Mouse (Mus musculus) ovary, postnatal 14 days (tissue): ENCODE measurements around the gene Tgfb2.

Source experiments
- DNase-seq: peaks from one replicate; pipeline ENCODE4 v3.0.0; 2022; ENCODE audit warnings: low spot score

Gene Tgfb2

DNA sequence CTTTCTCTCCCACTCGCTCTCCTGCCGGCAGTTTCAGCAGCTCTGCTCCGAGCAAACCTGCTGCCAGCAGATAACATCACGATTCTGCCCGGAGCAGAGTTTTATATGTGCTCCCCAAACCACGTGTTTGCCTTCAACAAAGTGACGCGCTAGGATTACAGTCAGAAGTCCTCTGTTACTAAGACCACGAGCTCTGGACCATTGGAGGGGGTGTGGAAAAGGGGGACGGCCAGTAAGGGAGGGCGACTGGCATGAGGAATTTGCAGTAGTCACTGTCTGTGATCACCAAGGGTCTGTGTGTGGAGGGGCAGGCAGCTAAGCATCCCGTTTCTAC lies at the start of gene Tgfb2:
Gene Tgfb2, minus strand, starts transcription at position 75 of the 334 bp plus-strand sequence.
- DNase-seq = no peak

DNA sequence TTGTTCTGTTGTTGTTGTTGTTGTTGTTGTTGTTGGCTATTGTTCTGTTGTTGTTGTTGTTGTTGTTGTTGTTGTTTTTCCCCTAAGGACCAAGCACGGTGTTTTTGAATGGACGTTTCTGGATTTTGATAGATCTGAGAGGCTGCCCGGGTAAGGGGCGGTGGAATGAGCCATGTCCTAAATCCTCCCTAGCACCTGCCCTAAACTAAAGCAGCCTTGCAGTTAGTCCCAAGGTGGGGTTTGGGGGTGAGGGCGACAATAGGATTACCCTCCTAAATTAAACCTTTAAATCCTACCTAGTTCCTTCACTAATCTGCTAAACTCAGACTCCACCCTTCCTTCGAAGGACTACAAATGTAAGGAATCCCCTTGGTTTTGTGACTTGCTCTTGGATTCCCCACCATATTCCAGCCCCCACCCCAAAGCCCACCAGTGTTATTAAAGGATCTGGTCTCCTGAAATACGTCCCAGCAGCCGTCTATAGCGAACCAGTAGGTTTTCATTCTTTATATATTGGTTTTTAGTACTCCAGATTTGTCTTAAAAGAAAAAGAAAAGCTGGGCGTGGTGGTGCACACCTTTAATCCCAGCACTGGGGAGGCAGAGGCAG lies 44.0 kb upstream of the Tgfb2 start:
- no peak for DNase-seq

DNA sequence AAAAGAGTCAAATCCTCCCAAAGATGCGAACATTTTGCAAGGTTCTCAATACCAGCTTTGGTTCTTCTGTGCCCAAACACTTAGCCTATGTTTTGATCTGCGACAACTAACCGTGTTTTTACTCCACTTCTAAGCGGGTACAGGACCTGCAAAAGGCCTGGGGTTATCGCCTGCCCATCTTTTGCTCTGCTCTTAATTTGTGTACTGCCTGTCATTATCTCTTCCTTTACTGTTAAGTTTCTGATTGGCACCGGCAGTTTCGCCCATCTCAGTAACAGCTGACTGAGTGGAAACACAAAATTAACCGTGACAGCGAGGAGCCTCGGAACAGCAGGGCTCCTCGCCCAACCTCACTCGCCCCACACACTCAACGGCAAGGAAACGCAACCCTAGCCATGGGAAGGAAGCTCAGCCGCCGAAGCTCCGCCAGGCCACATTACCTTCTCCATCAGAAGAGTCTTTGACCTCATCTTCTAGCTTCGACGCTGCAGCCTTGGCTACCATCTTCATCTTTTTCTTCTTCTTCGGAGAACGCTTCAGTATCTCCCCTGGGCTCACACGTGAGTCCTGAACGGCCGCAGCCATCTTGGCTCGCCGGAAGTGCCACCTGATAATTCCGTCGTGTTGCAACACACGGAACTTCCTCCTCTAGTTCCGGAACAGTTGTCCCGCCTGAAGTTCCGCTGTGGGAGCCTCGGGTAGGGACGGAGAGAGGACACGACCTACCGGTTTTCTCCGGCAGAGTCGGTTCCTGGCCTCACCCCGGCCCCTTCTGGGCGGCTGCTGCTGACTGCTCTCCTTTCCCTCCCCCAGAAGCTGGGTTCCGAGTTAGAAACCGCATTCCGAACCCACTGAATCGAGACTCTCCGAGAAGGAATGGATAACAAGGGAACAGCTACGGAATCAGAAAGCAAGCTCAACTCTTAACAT lies 43.2 kb upstream of the Tgfb2 start, which contains the start of gene Rrp15:
Gene Rrp15, minus strand, starts transcription at position 635 of the 930 bp plus-strand sequence.
- DNase-seq = peak; percentile 86

DNA sequence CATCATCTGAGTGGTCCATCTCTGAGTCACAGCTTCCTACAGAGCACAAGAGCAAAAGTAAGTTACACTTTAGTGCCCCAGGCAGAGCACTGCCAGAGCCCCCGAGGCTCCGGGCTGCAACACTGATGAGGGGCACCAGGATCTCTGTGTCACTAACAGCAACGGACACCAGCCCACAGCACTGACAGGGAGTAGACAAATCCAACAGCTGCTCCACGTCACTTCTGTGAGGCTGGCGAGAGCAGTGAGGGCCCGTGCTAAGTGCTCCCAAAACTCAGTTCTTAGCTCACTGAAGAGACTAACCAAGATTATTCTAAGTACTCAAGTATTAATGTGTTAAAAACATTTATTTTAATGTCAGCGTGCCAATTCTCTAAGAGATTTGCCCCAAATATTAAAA lies 34.0 kb upstream of the Tgfb2 start:
- DNase-seq = no peak

DNA sequence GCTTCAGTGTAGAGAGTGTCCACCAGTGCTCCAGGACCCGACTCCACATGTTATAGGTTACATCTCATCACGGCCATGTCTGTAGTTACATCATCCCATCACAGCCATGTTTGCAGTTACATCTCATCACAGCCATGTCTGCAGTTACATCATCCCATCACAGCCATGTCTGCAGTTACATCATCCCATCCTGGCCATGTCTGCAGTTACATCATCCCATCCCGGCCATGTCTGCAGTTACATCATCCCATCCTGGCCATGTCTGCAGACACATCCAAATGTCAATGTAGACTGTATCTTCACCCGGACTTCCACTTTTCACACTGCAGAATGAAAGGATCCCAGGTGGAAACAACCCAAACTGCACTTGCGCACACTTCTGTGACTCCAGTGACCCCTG lies 29.7 kb upstream of the Tgfb2 start:
- no peak for DNase-seq

DNA sequence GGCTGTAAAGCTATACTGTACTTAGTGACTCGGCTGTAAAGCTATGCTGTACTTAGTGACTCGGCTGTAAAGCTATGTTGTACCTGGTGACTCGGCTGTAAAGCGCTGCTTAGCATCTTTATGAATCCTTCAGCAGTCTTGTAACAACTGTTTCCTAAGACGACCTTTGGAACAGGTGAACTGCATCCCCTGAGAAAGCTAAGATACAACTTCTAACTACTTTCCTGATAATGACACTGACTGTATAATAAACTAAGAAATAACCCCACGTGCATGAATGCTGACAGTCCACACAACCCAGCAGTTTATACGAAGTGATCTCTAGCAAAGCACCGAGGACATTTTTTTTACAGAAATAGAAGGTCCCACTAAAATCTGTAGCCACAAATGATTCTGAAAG lies 27.3 kb upstream of the Tgfb2 start:
- no peak for DNase-seq

DNA sequence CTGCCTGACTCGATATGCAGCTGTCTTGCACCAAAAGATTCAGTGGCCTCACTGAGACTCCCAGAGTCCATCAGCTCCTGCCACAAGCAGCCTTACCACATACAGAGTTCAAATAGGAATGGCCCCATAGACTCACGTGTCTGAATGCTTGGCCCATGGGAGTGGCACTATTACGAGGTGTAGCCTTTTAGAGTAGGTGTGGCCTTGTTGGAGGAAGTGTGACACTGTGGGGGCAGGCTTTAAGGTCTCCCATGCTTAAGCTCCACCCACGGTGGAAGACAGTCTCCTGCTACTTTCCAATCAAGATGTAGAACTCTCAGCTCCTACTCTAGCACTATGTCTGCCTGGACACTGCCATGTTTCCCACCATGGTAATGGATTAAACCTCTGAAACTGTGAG lies 23.0 kb upstream of the Tgfb2 start:
- no peak for DNase-seq

DNA sequence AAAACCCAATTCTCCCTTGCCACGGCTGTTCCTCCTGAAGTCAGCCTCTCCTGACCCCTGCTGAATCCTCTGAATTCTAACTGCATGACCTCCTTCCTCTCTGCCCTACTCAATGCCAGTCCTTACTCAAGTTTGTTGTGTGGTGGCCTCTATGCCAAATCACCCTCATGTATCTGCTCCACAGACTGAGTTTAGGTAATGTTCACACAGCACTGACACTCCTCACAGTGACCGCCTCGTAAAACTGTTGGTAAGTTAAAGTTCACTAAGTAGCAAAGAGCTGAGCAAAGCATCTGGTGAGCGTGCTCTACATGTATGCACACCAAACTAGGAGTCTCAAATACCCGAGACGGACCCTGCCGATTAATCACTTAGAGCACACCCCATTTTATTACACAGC lies 20.3 kb upstream of the Tgfb2 start:
- no peak for DNase-seq

DNA sequence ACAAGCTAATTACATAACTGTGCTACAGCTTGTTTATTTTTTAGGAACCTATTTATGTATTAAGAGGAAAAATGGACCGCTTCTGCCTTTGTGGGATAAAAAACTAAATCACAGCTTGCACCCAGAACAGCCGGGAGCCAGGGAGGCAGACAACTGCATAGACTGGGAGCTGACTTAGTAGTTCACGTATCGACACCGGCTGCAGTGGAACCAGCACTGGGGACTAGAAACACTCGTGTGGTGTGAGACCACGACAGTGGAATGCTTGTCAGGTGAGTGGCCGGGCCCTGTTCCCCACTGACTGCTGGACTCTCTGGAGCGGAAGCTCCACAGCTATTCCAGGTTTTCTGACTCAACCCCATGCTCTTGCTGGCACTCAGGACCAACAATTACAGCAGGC lies 16.5 kb upstream of the Tgfb2 start:
- DNase-seq = no peak

DNA sequence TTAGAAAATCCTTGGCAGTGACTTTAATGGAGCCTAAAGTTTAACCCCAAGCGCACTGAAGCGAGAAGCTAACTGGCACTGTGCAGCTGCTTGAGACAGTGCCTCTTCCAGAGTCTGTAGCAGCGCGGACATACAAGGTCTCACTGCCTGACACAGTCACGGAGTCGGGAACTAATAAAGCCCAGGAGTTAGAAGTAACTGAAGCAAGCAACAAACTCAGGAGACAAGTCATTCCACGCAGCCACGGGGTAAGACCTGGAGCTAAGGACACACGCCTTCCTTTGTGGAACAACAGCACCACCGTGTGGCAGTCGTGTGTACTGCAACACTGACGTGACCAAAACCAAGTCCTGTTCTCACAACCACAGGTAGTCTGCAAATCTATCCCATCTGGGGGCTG lies 16.1 kb upstream of the Tgfb2 start:
- DNase-seq = peak; percentile 84

DNA sequence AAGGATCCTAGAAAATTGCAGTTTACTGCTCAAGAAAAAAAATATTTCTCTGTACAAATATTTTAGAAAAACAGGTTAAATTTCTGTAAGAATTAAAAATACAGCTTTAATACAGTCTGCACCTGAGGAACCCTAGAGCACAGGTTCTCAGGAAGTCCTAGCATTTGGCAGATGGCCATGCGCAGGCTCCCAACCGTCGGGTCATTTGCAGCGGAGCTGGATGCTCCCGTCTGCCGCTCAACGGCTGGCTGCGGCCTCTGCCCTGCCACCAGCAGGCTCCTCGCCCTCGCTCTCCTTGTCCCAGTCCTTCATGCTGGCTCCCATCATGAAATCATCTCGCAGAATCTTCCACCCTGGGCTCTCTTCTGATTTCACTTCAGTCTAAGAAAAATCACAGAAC lies 15.4 kb upstream of the Tgfb2 start:
- DNase-seq = no peak

DNA sequence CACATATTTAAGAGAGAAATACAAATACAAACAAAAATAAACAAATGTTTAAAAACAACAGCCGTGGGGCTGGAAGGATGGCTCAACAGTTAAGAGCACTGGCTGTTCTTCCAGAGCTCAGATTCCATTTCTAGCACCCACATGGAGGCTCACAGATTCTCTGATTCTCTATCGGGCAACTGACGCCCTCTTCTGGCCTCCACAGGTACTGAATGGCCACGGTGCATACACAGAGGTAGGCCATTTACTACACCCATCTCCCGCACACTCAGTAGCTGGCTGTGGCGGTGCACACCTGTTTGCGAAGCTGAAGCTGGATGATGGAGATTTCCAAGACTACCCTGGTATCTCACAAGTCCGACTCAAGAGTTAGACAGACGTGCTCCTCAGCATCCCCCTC lies 13.9 kb upstream of the Tgfb2 start:
- no peak for DNase-seq

DNA sequence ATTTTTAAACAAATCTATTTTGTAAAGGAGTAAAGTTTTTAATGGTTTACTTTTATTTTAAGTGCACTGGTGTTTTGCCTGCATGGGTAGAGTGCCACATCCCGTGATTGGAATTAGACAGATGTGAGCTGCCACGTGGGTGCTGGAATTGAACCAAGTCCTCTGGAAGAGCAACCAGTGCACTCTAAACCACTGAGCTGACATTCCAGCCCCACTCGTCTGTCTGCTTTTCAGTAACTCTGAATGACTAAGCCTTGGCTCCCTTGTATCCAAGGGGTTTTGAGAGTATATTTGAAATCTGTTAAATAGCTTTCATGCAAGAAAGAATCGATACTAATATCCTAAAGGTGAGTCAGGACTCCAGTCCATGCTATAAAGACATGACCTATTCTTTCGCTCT lies 13.1 kb upstream of the Tgfb2 start:
- no peak for DNase-seq

DNA sequence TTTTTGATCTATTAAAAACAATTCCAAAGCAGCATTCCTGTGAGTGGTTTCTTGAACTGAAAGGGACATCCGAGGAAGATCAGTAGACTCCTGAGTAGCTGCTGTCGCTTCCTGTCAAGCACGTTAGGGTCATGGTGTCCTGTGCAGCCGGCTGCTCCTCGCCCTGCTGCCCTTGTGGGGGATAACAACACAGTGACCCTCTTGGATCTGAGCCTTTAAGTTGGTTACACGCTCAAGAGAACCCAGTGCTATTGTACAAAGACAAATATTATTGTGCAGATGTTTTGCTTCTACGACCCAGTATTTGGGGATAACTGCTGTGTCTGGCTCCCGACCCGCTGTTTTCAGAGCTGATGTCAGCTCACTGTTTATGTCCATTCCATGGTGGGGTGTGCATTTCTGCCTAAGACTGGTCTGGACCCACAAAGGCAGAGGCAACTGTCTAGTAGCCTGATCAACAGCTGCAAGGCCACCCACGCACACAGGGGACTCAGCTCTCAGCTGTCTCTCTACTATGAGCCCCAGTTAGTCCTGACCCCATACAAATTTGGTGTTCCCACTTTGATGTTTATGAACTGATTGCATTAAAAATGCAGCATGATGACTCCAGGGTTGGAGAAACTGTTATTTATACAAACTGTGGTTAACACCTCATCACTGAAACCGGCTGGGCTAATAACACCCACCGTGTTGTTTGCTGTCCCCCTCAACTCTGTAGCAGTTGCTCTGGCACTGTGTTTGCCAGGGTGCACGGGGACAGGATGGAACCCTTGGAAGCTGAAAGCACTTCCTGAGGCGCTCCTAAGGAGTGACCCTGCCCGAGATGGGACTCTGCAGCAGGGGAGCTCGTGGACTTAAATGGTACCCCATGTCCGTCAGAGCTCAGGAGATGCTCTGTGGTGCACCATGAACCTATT lies 9.4 kb upstream of the Tgfb2 start:
- no peak for DNase-seq

DNA sequence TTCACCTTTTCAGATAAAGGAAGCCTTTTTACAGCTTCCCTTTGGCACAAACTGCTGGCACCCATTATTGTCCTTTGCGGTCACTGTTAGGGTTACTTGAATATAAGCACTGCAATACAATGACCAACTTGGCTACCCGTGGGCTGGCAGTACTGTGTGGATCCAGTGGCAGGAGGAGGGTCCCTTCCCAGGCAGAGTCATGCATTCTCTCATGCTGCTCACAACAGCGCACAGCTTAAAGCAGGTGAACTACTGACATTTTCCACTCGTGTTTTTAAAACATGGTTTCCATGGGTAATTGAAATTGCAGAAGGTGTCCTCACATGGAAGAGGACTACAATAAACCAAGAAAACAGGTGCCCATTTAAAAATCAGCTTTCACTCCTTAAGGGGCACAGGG lies 8.4 kb upstream of the Tgfb2 start:
- DNase-seq = no peak

DNA sequence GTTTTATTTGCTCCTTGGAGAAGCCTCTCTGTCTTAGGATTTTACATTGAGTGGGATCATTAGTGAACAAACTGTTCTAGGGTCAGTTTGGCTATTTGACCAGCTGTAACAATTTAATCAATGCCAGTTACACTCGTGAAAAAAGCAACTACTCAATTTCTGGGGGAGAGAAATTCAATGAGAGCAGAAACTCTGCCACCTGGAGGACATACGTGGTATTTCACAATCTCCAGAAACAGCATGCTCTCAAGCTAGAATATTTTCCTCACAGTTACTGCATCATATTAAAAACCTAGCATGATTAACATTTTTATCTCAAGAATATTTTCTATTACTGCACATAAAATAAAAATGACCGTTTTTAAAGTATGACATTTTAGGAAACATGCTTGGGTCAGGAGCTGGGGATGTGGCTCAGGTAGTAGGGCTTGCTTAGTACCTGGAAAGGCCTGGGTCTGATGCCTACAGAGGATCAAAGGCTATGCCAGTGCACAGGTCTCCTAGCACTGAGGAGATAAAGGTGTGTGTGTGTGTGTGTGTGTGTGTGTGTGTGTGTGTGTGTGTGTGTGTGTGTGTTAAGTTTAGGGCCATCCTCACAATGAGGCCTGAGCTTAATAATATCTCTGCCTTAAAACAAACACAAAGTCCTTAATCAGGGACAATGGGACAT lies 7.1 kb upstream of the Tgfb2 start:
- peak; percentile 36 for DNase-seq

DNA sequence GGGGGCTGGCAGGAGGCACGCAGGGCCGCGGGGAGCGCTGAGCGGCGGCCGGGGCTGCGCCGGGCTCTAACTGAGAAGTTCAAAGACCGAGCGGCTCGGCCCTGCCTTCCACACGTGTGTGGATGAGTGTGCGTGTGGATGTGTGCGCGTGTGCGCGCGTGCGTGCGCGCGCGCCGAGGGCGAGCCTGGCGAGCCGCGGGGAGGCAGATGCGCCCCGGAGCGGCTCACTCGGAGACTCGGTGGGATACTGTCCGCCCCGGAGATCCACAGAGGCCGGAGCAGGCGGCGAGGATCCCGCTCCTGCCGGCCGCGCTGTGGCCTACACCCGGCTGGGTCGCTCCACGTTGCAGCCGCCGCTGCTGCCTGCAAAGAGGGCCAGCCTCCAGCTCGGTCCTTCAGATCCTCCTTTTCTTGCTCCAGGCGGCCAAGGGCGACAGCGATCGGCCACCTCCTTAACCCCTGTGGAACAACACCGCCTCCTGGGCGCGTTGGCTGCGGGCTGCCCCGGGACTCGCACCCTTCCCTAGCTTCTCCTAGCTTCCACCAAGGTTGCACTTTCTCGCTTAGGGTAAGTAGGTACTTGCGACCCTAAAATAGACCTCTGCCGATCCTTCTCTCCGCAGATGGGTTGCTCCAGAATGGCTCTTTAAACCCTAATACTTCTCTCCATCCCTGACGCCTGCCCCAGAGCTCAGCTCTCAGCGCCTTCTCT lies 430 bp downstream of the Tgfb2 start:
- peak; percentile 49 for DNase-seq

DNA sequence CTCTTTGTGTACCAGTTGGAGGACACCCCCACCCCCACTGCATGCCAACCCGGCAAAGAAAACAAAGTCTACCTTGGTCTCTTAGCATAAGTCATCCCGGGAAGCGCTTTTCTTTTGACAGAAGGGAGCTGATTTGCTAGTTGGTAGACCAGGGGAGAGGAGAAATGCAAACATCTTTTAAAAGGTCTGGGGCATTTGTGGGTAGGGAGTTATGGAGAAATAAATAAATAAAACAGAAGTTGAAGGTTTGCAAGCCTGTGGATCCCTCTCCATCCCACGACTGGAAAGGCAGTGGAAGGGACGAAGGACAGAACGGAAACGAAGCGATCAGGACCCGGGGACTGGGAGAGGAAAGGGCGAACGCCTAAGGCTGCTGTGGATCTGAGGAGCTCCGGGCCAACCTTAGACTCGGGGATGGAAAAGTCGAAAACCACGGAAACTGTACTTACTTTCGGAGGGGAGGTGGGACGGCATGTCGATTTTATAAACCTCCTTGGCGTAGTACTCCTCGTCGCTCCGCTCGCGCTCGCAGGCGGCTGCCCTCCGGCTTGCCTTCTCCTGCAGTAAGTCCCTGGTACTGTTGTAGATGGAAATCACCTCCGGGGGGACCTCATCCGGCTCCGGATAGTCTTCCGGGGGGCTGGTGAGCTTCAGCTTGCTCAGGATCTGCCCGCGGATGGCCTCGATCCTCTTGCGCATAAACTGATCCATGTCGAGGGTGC lies 1.6 kb downstream of the Tgfb2 start:
- peak; percentile 30 for DNase-seq

DNA sequence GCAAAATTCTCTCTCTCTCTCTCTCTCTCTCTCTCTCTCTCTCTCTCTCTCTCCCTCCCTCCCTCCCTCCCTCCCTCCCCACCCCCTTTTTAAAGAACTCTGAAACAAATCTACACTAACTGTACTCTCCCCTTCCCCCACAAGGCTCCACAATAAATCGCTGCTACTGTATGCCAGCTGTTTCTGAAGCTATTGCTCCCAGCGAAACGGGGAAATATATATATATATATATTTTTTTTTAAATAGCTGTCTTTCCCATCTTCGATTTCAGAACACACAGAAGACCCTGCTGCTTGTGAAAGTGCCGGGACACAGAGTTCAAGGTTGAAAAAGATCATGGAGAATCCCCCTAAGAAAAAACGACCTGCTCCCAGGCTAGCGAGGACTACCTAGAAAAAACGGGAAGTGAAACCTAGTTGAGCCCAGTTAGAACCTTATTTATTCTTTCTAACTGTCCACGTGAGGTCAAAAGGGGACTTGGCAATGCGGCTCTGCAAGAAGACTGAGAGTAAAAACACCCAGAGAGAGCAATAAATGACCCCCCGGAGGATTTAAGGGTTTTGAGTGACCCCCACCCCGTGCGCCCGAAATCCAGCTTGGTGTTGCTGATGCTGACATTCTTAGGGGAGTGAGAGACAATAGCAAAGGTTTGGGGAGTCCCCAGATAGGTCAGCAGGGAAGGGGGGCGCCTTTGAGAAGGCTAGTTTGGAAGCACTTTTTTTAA lies 2.4 kb downstream of the Tgfb2 start:
- DNase-seq = no peak
